Mouse (Mus musculus): ENCODE results near the gene Gm10491.

Gene Gm10491

DNA sequence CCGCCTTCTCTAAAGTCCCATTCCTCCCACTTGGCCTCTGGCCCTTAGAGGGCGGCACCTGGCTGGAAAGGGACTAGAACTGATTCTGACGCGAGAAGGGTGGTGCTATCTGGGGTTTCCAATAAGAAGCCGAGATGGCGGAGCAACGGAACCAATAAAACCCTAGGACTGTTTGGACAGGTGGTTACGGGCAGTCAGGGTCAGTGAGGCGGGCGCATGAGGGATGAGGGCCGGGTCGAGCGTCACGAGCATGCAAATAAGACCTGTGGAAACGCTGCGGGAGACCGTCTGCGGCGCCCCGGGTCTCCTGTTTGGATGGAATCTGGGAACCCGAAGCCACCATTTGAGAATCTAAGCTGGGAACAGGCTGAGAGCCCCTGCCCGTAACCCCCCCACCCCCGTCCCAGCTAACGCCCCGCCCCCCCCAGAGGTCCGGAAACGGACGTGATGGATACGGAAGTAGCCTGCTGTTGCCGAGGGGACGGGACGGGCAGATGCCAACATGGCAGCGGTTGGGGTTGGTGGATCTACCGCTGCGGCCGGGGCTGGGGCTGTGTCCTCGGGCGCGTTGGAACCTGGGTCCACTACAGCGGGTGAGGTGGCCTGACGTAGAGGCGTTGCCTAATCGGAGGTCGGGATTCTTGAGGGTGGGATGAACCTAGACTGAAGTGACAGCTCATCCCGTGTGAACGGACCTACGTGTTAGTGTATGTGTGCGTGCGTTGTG lies 23.6 kb downstream of the Gm10491 start, which contains the start of gene Slc35a2:
Gene Slc35a2 (plus strand): TSS at position 188 of the 727 bp plus-strand sequence.
- DNase-seq (ENCODE audit: extremely low spot score, low spot score): peak; percentile 65

DNA sequence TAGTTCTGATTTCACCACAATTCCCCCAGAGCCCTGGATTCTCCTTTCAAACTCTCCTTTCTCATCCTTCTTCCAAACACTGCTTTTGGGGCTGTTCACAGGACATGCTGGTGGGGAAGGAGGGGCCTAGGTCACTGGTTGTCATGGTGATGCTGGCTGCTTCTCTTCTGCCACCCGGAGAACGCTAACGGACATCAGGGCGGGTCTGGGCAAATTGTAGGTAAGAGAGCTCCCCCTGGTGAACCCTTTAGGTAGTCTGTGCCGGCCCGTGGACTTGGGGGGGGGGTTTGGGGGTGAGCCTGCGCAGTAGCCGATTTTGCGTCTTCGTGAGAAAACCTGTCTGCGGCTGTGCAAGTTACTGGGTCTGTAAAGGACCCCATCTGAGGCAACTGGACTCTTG lies 27.8 kb downstream of the Gm10491 start:
- DNase-seq (ENCODE audit: extremely low spot score, low spot score): peak; percentile 55

DNA sequence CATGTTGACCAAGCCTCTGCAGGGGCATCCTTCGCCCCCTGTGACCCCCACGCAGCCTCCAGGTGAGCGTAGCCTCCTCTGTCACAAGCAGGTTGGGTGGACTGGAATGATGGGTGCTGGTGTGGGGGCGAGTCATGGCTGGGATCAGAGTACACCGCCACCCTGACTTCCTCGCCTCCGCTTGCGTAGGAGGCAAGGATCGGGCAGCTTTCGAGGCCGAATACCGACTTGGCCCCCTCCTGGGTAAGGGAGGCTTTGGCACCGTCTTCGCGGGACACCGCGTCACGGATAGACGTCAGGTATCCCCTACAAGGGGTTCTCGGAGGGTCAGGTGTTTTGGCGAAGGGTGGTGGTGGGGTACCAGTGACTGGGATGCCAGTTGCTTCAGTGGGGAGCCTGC lies 29.1 kb downstream of the Gm10491 start:
- no peak for DNase-seq (ENCODE audit: extremely low spot score, low spot score)

DNA sequence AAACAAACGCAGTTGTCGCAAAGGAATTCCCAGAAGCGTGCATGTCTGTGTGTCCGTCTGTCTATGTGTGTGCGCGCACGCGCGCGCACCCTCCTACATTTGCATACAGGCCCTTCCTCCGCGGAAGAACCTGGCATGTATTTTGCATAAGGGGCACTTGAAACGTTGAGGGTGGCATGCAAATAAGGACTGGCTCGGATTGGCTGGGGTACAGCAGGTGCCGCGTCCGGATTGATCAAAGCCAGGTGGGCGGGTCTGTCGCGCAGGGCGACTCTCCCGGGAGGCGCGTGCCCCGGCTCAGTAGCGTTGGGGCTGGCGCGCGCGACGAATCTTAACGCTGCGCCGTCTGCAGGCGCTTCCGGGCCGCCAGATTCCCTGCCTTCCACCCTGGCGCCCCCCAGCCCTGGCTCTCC lies 29.6 kb downstream of the Gm10491 start, which contains the start of gene Pim2:
Gene Pim2 (plus strand): TSS at position 256 of the 413 bp plus-strand sequence.
- peak; percentile 60 for DNase-seq (ENCODE audit: extremely low spot score, low spot score)

DNA sequence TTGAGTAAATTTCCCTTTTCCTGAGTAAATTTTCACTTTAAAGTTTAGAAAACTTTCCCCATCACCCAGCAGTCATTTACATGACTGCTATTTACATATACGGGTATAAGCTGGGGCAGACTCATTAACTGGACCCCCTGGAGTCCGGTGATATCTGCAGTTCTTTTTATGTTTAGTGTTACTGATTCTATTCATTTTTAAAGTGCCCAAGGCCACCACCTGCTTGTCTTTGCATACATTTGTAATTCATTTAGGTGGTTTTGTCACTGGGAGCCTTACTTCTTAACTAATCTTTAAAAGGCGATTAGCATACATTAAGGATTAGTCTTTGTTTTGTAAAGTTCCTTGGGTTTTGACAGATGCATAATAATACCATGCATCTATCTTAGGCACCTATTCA lies 37.8 kb downstream of the Gm10491 start:
- DNase-seq (ENCODE audit: extremely low spot score, low spot score): no peak

DNA sequence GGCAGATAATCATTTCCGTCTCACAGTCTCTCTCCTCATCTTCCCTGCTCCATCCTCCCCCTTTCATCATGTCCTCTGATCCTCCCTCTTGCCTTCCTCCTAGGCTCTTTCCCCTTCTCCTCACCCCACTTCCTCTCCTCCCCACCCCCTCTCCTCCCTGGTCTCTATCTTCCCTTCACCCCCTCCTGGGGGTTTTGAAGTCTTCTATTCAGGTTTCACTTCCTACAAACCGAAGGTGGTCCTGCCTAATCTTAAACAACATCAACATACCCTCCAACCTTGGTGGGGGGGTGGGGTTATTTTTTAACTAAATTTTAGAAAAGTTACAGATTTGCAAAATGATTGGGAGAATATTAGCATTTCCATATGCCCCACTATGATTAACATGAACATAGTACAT lies 39.1 kb downstream of the Gm10491 start:
- no peak for DNase-seq (ENCODE audit: extremely low spot score, low spot score)

DNA sequence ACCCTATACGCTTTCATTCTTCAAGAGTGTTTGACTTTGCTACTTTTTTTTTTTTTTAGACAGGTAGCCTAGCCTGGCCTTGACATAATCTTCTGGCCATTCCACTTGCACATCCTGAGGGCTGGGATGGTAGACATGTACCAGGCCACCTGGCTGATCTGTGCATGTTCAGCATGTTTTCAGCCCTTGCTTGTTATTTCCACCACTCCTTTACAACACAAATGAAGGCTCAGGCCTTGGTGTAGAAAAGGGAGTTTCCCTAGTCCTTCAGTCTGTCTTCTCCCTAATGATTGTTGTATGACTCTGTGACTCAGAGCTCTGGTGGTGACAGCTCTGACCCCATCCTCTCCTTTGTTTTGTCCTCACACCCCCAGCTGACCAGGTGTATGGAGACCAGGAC lies 40.5 kb downstream of the Gm10491 start:
- DNase-seq (ENCODE audit: extremely low spot score, low spot score): no peak

DNA sequence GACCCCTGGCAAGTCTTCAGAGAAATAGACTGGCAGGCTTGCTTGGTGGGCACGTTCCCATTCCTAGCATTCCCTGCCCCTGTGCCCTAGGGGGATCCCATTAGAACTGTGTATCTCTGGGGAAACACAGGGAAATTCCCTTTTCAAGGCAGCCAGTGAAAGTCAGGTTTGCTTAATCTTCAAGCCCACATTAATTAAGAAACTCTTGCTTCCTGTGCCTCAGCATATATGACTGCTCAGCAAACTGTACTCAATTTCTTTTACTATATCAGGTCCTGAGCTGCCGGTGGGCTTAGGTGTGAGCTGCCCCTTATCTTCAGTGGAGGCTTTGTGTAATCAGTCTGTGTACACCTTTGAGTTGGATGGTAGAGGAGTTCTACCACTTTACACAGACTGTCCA lies 41.8 kb downstream of the Gm10491 start:
- no peak for DNase-seq (ENCODE audit: extremely low spot score, low spot score)

DNA sequence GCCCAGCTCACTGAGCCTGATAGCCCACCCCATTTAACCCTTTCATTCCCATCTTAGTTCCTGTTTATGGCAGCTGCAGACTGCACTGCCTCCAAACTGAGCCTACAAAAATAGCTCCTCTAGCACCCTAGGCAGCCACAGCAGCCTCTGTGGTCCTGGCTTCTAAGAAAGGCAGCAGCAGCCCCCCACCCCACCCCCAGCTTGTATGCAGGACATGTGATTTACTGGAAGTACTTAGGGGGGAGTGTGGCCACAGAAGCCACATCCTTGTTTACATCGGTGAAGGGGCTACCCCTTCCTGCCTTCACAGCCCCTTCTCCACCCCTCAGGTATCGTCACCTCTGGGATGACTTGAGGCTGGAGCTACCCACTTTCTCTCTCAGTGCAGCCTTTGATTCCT lies 42.3 kb downstream of the Gm10491 start:
- DNase-seq (ENCODE audit: extremely low spot score, low spot score): no peak

DNA sequence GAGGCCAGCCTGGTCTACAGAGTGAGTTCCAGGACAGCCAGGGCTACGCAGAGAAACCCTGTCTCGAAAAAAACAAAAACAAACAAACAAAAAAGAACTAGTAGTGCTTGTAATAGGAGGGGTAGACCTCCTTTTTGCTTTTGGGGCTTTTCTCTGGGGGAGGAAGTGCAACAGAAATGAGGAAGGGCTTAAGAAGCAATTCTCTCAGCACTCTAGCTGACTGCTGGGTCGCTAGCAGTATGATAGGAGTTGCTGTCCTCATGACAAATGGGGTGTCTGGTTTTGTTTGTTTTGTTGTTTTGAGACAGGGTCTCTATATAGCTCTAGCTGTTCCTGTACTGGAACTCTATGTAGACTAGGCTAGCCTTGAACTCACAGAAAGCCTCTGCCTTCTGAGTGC lies 43.1 kb downstream of the Gm10491 start:
- DNase-seq (ENCODE audit: extremely low spot score, low spot score): no peak

DNA sequence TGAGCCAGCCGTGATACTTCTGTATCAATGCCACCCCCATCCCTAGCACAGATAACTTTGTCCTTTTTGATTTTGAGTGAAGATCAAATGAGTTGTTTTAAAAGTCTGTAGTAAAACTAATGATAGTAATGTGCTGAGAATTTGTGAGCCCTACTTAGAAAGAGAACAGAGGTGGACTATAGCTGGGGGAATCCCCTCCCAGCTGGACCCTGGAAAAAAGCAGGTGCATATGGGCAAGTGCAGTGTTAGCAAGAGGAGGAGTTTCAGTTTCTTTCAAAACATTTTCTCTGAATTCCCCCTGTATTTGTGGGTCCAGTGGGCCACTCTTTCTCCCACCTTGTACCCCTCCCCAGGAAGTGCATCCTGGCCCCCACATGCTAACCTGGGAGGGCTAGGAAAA lies 44.5 kb downstream of the Gm10491 start:
- no peak for DNase-seq (ENCODE audit: extremely low spot score, low spot score)

DNA sequence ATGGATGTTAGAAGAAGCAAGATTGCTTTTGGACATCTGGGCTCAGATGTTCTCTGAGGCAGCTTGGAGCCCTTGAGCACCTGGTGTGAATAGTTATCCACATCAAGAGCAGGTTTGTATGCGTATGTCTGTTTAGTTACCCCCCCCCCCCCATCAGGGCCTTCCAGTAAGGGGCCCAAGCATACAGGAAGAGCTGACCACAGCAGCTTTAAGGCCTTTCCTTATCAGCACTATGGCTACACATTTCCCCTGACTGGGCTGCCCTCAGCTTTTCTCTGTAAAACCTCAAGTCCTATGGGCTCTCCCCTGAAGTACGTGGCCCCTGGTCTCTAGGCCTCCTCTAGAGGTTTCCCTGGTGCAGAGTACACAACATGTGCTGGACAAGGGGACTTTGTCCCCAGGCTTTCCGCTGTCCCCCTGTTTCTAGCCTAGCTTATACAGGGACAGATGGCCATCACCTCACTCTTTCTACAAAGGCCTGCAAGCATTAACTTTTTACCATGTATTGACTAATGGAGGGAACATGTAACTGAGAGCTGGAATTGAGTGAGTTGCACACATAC lies 48.4 kb downstream of the Gm10491 start:
- DNase-seq (ENCODE audit: extremely low spot score, low spot score): no peak

Data from neural tube, embryonic 10.5 days (tissue).